Mouse (Mus musculus) neural tube, embryonic 13.5 days (tissue): ENCODE results near the gene Tfpt. TPM values are rescaled to one million over a fixed set of nuclear protein-coding genes. Genes with fewer than 3 reads are reported as not detected.

Experiments
- ATAC-seq: fragments of 200-750 bp; cut with Nextera tagmentation; 2 replicates; pipeline ENCODE4 v1.8.0; 2017; ENCODE audit warnings: low read depth, mild to moderate bottlenecking, moderate TSS enrichment, moderate library complexity
- H3K27ac ChIP-seq: fragments of 300-500 bp; sonication (generic); replicated peaks from 2 replicates; pipeline ENCODE4 v1.5.1; 2015; ENCODE audit warnings: moderate library complexity, mild to moderate bottlenecking, inconsistent platforms
- H3K27me3 ChIP-seq: fragments of 300-500 bp; sonication (generic); 2 replicates; pipeline ENCODE4 v1.6.1; 2015; ENCODE audit warnings: mild to moderate bottlenecking, inconsistent platforms
- H3K36me3 ChIP-seq: fragments of 300-500 bp; sonication (generic); 2 replicates; pipeline ENCODE4 v1.6.1; 2015; ENCODE audit warnings: mild to moderate bottlenecking, inconsistent platforms
- H3K4me1 ChIP-seq: fragments of 300-500 bp; sonication (generic); replicated peaks from 2 replicates; pipeline ENCODE4 v1.6.1; 2015; ENCODE audit warnings: inconsistent platforms
- H3K4me2 ChIP-seq: fragments of 300-500 bp; sonication (generic); 2 replicates; pipeline ENCODE4 v1.6.1; 2015; ENCODE audit warnings: inconsistent platforms, mild to moderate bottlenecking, moderate library complexity
- H3K4me3 ChIP-seq: fragments of 300-500 bp; sonication (generic); 2 replicates; pipeline ENCODE4 v1.5.1; 2015; ENCODE audit warnings: mild to moderate bottlenecking, inconsistent platforms
- H3K9ac ChIP-seq: fragments of 300-500 bp; sonication (generic); 2 replicates; pipeline ENCODE4 v1.6.1; 2015; ENCODE audit warnings: moderate library complexity, mild to moderate bottlenecking, inconsistent platforms
- H3K9me3 ChIP-seq: fragments of 300-500 bp; sonication (generic); 2 replicates; pipeline ENCODE4 v1.6.1; 2016; ENCODE audit warnings: inconsistent platforms
- WGBS: fragments of 180-500 bp; shearing (Covaris S2); methylation state at CpG from one replicate; pipeline ENCODE4 v1.1.7; 2015; 5-methylcytosine and 5-hydroxymethylcytosine counted together
- polyA plus RNA-seq: library from polyadenylated mRNA; unstranded; fragments of >200 nt; fragmentation: Nextera tagmentation; extraction: Ambion mirVana; gene quantifications from 2 replicates; pipeline ENCODE4 v1.2.1, GENCODE M21; 2015

Tfpt gene
- polyA plus RNA-seq, 1 experiment from 2014 or later: 34.4 TPM

GRCm38 (mm10) chr7:3646188-3646587 lies 16.5 kb upstream of the Tfpt start:
- peak overlapping the region; percentile 98 for H3K27ac ChIP-seq
- WGBS: 32% methylated on average over 9 of the region's 9 CpGs
- no peak for ATAC-seq

GRCm38 (mm10) chr7:3645488-3646025 lies 15.8 kb upstream of the Tfpt start:
- H3K27ac ChIP-seq: peak overlapping the region; percentile 98

More at GRCm38 (mm10) chr7:3646188-3646587, 16.5 kb upstream of the Tfpt start:
- peaks cover 47% of the 10 kb centered on the region for H3K4me1 ChIP-seq
- no peaks in the 10 kb centered on the region for H3K27me3 ChIP-seq
- peak overlapping the region; percentile 92 for H3K4me2 ChIP-seq
- no peaks in the 10 kb centered on the region for H3K9me3 ChIP-seq
- H3K36me3 ChIP-seq: peaks cover 17% of the 10 kb centered on the region
- H3K4me3 ChIP-seq: peak overlapping the region; percentile 98
- H3K9ac ChIP-seq: peak overlapping the region; percentile 100

GRCm38 (mm10) chr7:3644672-3645487 lies 15.2 kb upstream of the Tfpt start, which contains the start of gene Cnot3:
Gene Cnot3, plus strand, starts transcription at chr7:3645268.
- ATAC-seq: peak; percentile 98
- Histone ChIP-seq H3K27ac (peak within 1 kb of the TSS; percentile 98), H3K4me1 (peaks cover 47% of the 10 kb centered on the region), H3K4me3 (peak within 1 kb of the TSS; percentile 98), H3K36me3 (peaks cover 19% of the 10 kb centered on the region), H3K9me3 (no peaks in the 10 kb centered on the region), H3K4me2 (peak within 1 kb of the TSS; percentile 92), H3K27me3 (no peaks in the 10 kb centered on the region), H3K9ac (peak within 1 kb of the TSS; percentile 100)
- under 1% methylated on average over 56 of the region's 58 CpGs for WGBS

More at GRCm38 (mm10) chr7:3645488-3646025, 15.8 kb upstream of the Tfpt start:
- ATAC-seq: no peak; the same call in none of the 2 replicates
- Histone ChIP-seq H3K36me3 (peaks cover 17% of the 10 kb centered on the region), H3K9ac (peak overlapping the region; percentile 100), H3K4me1 (peaks cover 47% of the 10 kb centered on the region), H3K9me3 (no peaks in the 10 kb centered on the region), H3K4me2 (peak overlapping the region; percentile 92), H3K4me3 (peak overlapping the region; percentile 98), H3K27me3 (no peaks in the 10 kb centered on the region)
- WGBS: under 1% methylated on average over 53 of the region's 58 CpGs

- Histone ChIP-seq H3K36me3 (peaks cover 25% of the 10 kb centered on the region), H3K9ac (peak overlapping the region; percentile 41; the same call in 1 of the 2 replicates), H3K27me3 (no peaks in the 10 kb centered on the region), H3K9me3 (no peaks in the 10 kb centered on the region), H3K27ac (peak overlapping the region; percentile 25; the same call in 1 of the 2 replicates), H3K4me3 (peak overlapping the region; percentile 98), H3K4me2 (peak overlapping the region; percentile 66), H3K4me1 (peaks cover 43% of the 10 kb centered on the region)
- ATAC-seq: peak; percentile 1; the same call in 1 of the 2 replicates
- WGBS: 2% methylated on average over 11 of the region's 11 CpGs
Measured at GRCm38 (mm10) chr7:3644348-3644671, 14.6 kb upstream of the Tfpt start.

- peak overlapping the region; percentile 98 for H3K4me3 ChIP-seq
- peak overlapping the region; percentile 41; the same call in 1 of the 2 replicates for H3K9ac ChIP-seq
- no peaks in the 10 kb centered on the region for H3K9me3 ChIP-seq
- H3K36me3 ChIP-seq: peaks cover 30% of the 10 kb centered on the region
- peaks cover 38% of the 10 kb centered on the region for H3K4me1 ChIP-seq
- no peak for ATAC-seq
- H3K4me2 ChIP-seq: peak overlapping the region; percentile 66
- WGBS: 26% methylated on average over 9 of the region's 9 CpGs
- peak overlapping the region; percentile 25; the same call in 1 of the 2 replicates for H3K27ac ChIP-seq
- H3K27me3 ChIP-seq: no peaks in the 10 kb centered on the region
Measured at GRCm38 (mm10) chr7:3643843-3644242, 14.1 kb upstream of the Tfpt start.

GRCm38 (mm10) chr7:3643412-3643811 lies 13.7 kb upstream of the Tfpt start:
- H3K4me2 ChIP-seq: peak overlapping the region; percentile 66
- H3K9ac ChIP-seq: 0 out of 2 replicates have a peak overlapping the region, but pooled peaks have one; percentile 41
- H3K36me3 ChIP-seq: peaks cover 34% of the 10 kb centered on the region

GRCm38 (mm10) chr7:3630478-3630815 lies 718 bp upstream of the Tfpt start:
- Histone ChIP-seq H3K4me3 (peak overlapping the region; percentile 73), H3K4me2 (peak overlapping the region; percentile 99), H3K36me3 (peaks cover 38% of the 10 kb centered on the region), H3K9me3 (no peaks in the 10 kb centered on the region), H3K27me3 (no peaks in the 10 kb centered on the region), H3K4me1 (peaks cover 38% of the 10 kb centered on the region), H3K27ac (peak overlapping the region; percentile 69; the same call in 1 of the 2 replicates), H3K9ac (peak overlapping the region; percentile 89)
- 65% methylated on average over 3 of the region's 3 CpGs for WGBS
- ATAC-seq: peak; percentile 9; the same call in 1 of the 2 replicates

More at GRCm38 (mm10) chr7:3643412-3643811, 13.7 kb upstream of the Tfpt start:
- Histone ChIP-seq H3K9me3 (no peaks in the 10 kb centered on the region), H3K27me3 (no peaks in the 10 kb centered on the region), H3K4me1 (peaks cover 34% of the 10 kb centered on the region), H3K27ac (no peak overlapping the region), H3K4me3 (no peak overlapping the region; the same call in 1 of the 2 replicates)
- 69% methylated on average over 5 of the region's 5 CpGs for WGBS
- no peak for ATAC-seq

GRCm38 (mm10) chr7:3629030-3629429 lies 699 bp downstream of the Tfpt start:
- WGBS: 39% methylated on average over 4 of the region's 4 CpGs
- H3K9me3 ChIP-seq: no peaks in the 10 kb centered on the region
- H3K36me3 ChIP-seq: peaks cover 37% of the 10 kb centered on the region
- peak overlapping the region; percentile 84; the same call in 1 of the 2 replicates for H3K27ac ChIP-seq
- H3K27me3 ChIP-seq: no peaks in the 10 kb centered on the region
- H3K4me3 ChIP-seq: peak overlapping the region; percentile 73
- H3K9ac ChIP-seq: peak overlapping the region; percentile 89
- H3K4me1 ChIP-seq: peaks cover 38% of the 10 kb centered on the region
- peak overlapping the region; percentile 99 for H3K4me2 ChIP-seq
- ATAC-seq: peak; percentile 60

- peaks cover 32% of the 10 kb centered on the region for H3K36me3 ChIP-seq
- peaks cover 13% of the 10 kb centered on the region for H3K4me1 ChIP-seq
- H3K9ac ChIP-seq: peak within 1 kb of the TSS; percentile 82
- no peaks in the 10 kb centered on the region for H3K9me3 ChIP-seq
- peak within 1 kb of the TSS; percentile 64 for H3K4me3 ChIP-seq
- H3K27me3 ChIP-seq: no peaks in the 10 kb centered on the region
- 1% methylated on average over 32 of the region's 32 CpGs for WGBS
- peak within 1 kb of the TSS; percentile 87 for H3K4me2 ChIP-seq
- peak within 1 kb of the TSS; percentile 52 for H3K27ac ChIP-seq
- ATAC-seq: peak; percentile 96
Measured at GRCm38 (mm10) chr7:3617242-3617995, 12.3 kb downstream of the Tfpt start, which contains the start of gene Ndufa3. Gene Ndufa3, plus strand, starts transcription at chr7:3617373.

- H3K9ac ChIP-seq: no peak overlapping the region
- H3K4me2 ChIP-seq: peak overlapping the region; percentile 87; the same call in 1 of the 2 replicates
- H3K36me3 ChIP-seq: peaks cover 24% of the 10 kb centered on the region
- WGBS: 37% methylated on average over 6 of the region's 6 CpGs
- peak overlapping the region; percentile 64 for H3K4me3 ChIP-seq
- peaks cover 13% of the 10 kb centered on the region for H3K4me1 ChIP-seq
- no peaks in the 10 kb centered on the region for H3K9me3 ChIP-seq
- H3K27me3 ChIP-seq: no peaks in the 10 kb centered on the region
- peak; percentile 52 for ATAC-seq
- no peak overlapping the region for H3K27ac ChIP-seq
Measured at GRCm38 (mm10) chr7:3616389-3617241, 13.1 kb downstream of the Tfpt start.

- no peaks in the 10 kb centered on the region for H3K27me3 ChIP-seq
- no peaks in the 10 kb centered on the region for H3K9me3 ChIP-seq
- peak within 1 kb of the TSS; percentile 87; the same call in 1 of the 2 replicates for H3K4me2 ChIP-seq
- 79% methylated on average over 4 of the region's 4 CpGs for WGBS
- no peak within 1 kb of the TSS for H3K9ac ChIP-seq
- peaks cover 20% of the 10 kb centered on the region for H3K36me3 ChIP-seq
- peak within 1 kb of the TSS; percentile 64 for H3K4me3 ChIP-seq
- no peak for ATAC-seq
- H3K27ac ChIP-seq: no peak within 1 kb of the TSS
- H3K4me1 ChIP-seq: peaks cover 13% of the 10 kb centered on the region
Measured at GRCm38 (mm10) chr7:3616057-3616388, 13.7 kb downstream of the Tfpt start, which contains the start of gene Oscar. Gene Oscar, minus strand, starts transcription at chr7:3616157.
